Mouse (Mus musculus): ENCODE measurements at regions not wholly inside any gene's neighbourhood (a gene's known extent, or its start where the extent isn't known, plus 50 kb on each side); places are given as distances from the start of the nearest gene placed in this dataset.

DNA sequence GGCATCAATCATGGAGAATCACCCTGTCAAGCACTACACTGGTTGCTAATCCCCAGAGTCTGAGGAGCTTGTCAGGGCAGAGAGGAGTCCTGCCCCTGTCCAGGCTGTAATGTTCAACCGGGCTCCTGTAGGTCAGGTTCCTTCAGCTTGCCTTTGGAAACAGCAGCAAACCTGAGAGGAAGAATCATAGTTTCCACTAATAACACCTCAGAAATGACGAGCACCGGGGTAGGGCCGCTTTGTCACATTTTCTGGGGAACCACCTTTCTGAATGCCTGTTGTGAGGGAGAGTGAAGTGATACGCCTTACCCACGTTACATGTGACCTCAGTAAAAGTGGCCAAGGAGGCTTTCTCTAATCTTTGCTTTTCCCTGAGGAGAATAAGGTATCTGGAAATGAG is 263.8 kb upstream of the N4bp1 start:
- intact Hi-C loops (cut with DNase I), result no loop called here
- no peak for DNase-seq (ENCODE audit: low spot score in 2 of 2)

DNA sequence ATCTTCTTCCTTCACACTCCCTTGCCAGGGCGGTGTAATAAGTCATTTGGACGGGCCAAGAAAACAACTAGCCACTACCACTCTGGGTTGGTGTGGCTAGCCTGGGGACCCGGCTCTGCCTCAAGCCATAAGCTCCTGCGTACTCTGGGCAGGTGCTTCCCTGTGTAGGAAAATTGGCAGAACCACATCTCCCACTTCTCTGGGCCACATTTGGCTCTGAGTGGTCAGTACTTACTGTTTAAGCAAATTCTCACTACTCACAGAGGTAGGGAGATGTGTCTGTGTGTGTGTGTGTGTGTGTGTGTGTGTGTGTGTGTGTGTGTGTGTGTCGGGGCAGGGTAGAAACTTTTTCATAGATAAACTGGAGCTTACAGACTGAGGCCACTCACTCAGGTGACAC is 262.6 kb upstream of the N4bp1 start:
- DNase-seq (ENCODE audit: low spot score in 2 of 2), result no peak
- intact Hi-C loops (cut with DNase I), result no loop called here

DNA sequence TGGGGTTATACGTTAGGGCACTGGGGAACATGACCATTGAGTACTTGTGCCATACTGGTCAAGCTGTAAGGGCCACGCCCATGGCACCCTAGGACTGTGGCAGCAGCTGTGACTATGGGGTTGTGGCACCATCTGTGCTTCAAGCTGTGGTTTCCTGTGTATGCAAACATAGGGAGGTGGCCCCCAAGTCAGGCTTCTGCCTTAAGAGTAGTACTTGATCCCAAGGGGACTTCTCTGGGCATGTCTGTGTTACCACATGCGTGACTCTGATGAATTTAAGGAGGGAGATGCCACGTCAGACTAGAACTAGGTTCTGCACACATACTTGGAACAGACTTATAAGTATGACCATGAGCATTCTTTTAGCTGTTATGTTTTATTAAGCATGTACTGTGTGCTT is 252.4 kb upstream of the N4bp1 start:
- intact Hi-C loops (cut with DNase I), result no loop called here
- DNase-seq (ENCODE audit: low spot score in 2 of 2), result no peak

DNA sequence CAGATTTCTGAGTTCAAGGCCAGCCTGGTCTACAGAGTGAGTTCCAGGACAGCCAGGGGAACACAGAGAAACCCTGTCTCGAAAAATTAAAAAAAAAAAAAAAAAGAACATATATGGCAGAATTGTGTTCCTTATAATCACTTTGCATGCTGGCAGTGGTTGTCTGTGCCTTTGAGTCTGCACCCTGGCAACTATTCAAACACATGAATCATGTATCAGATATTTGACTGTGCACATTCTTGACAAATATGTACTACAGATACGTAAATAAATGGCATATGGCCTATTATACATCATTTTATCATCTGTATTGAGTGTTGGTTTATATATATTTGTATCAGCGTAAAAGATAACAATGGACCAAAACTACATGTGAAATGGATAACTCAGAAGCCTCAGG is 246.7 kb upstream of the N4bp1 start:
- intact Hi-C loops (cut with DNase I), result no loop called here
- DNase-seq (ENCODE audit: low spot score in 2 of 2), result no peak

DNA sequence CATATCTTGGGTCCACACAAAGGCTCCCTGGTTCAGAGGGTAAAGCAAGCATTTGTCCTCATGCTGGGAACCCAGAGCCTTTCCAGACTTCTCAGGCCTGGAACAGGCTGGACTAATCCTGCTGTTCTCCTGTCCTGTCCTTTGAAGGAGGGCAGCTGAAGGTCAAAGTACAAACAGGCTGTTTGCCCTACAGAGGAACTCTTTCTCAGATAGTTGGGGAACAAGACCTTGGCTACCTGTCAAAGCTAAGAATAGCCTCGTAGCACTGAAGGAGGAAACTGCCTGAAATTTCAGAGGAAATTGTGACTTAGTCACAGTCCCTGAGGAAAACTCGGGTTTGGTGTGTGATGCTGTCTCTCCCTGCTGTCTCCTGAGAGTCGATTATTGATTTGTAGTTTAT is 245.6 kb upstream of the N4bp1 start:
- intact Hi-C loops (cut with DNase I), result no loop called here
- no peak for DNase-seq (ENCODE audit: low spot score in 2 of 2)

DNA sequence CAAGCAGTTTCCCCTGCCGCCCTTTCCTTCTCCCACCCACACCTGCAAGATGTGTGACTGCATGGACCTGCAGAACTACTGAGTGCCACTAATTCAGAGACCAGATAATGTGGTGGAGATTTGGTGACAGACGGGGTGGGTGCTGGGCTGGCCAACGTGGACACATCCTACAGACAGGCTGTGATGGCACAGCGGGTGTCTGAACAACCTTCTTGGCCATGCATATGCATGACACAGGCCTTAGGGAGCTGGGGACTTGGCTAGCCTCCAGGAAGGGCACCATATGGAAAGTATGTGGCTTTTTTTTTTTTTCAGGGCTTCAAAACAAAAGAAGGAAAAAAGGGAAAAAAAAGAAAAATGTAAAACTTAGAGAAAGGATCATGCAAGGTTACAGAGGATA is 243.5 kb upstream of the N4bp1 start:
- DNase-seq (ENCODE audit: low spot score in 2 of 2), result peak in 1 of 2 experiments; percentile 58
- intact Hi-C loops (cut with DNase I), result no loop called here

DNA sequence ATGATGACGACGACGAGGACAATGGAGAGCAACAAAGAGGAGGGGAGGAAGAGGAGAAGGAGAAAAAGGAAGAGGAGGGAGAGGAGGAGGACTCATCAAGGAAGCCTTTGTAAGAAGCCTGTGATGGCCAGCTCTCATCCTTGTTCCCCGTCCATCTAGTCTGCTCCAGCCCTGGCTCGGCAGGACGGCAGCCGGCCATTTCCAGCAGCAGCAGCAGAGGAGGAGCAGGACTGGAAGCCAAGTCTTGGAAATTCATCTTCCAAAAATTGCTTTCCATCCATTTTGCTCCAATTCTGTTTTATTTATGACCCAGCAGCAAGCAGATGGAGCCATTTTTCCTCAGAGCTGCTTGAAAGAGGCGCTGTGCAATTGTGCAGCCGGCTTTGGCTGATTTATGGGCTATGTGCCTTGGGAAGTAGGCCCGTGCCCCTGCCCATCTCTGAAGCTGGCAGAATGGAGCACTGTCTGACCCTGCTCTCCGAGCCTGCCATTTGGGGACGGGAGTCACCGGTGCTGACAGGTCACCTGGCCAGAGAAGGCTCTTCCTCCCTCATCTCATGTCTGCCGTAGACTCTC is 231.2 kb upstream of the N4bp1 start:
- peak in 1 of 2 experiments; percentile 9 for DNase-seq (ENCODE audit: low spot score in 2 of 2)
- intact Hi-C loops (cut with DNase I), result no loop called here

DNA sequence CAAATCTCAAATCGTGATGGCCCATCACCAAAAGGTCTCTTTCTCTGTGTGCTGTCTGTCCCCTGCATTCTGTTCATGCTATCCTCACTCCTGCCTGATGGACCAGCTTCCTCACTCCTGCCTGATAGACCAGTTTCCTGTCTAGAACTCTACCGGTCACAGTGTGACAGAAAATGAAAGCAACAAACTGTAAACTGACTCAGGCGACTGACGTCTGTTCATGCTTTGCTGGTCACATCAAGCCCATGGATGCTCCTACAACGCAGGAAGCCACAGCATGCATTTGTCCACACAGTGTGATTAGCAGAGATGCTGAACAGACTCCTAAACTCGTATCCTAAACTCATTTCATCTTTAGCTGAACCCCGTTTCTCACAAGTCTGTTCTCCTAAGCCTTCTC is 227.3 kb upstream of the N4bp1 start:
- intact Hi-C loops (cut with DNase I), result no loop called here
- DNase-seq (ENCODE audit: low spot score in 2 of 2), result no peak

DNA sequence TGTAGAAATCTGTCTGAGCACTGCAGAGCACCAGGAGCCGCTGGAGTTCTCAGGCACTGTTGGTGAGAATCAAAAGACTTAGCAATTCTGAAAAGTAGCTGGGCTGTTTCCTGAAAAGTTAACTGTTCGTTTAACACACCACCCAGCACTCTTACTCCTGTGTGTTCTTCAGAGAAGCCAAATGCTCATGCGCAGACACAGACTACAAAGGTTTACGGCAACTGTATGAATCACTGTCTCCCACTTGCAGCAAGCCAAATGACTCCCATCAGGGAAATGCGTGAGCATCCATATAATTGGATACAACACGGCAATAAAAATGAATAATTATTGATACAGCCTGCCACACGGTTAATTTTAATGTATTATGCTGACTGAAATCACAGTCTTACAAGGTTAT is 220.0 kb upstream of the N4bp1 start:
- intact Hi-C loops (cut with DNase I), result no loop called here
- DNase-seq (ENCODE audit: low spot score in 2 of 2), result peak; percentile 11 to 62

DNA sequence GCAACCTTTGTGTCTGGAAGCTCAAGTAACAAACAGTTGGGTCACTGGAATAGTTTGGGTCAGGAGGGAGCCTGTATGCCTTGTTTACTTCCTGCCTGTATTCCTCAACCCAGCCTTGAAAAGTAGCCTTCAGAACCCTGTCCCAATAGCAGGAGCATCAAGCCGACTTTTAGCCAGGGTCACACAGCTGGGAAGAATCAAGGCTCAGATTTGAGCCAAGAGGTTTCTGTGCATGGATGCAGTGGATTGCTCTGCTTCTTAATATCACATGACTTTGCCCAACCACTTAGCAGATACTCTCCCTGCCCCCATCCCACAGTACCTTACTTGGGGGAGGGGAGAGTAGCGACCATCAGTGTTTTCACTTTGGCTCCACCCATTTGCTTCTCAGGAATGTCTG is 210.2 kb upstream of the N4bp1 start:
- DNase-seq (ENCODE audit: low spot score in 2 of 2), result no peak
- intact Hi-C loops (cut with DNase I), result no loop called here

DNA sequence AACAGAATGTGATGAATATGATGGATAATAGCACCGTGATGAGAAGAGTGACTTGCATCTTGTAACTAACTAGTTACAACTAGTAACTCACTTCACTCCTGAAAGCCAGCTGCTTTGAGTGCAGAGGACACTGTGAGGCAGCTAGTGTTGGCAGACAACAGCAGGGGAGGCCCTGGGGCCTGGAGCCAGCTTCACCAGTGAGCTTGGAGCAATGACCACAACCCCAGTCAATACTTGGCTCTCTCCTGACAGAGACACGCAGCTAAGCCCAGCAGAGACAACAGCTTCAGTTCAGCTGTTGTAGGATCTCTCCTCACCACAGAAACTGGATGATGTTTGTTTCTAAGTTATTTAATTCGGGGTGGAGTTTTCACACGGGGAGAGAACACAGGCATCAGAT is 209.6 kb upstream of the N4bp1 start:
- intact Hi-C loops (cut with DNase I), result no loop called here
- no peak for DNase-seq (ENCODE audit: low spot score in 2 of 2)

DNA sequence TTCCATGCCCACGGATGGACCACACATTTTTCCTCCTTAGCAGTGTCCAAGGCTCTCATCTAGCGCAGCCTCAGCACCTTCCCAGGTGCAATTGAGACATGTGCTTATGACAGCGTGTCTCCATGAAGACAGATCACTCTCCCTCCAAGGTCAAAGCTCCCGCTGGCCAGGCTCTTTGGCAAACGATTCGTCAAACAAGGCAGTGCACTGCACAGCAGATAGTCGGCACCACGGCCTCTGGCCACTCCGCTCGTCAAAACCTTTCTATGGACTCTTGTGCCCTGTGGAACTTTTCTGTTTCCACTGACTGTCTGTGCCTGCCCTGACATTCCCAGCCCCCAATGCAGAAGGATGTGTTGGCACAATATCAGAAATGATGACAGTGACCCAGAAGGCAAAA is 208.7 kb upstream of the N4bp1 start:
- intact Hi-C loops (cut with DNase I), result no loop called here
- DNase-seq (ENCODE audit: low spot score in 2 of 2), result no peak

DNA sequence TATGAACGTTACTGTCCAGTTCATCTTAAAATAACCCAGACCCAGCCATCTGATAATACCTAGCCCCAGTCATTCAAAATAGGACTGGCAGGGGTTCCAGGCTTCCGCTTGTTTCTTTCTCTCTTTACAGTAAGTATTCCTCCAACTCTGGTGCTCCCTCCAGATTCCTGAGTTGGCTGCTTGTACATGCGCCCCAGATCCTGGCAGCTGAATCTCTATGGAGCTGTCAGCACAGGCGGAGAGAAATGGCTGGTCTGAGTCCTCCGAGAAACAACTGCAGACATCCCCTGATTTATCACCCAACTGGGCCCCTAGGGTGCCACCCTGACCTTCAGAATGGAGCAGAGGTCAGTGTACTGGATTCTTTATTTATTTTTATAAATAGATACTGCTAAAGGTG is 208.0 kb upstream of the N4bp1 start:
- DNase-seq (ENCODE audit: low spot score in 2 of 2), result peak in 1 of 2 experiments; percentile 11

DNA sequence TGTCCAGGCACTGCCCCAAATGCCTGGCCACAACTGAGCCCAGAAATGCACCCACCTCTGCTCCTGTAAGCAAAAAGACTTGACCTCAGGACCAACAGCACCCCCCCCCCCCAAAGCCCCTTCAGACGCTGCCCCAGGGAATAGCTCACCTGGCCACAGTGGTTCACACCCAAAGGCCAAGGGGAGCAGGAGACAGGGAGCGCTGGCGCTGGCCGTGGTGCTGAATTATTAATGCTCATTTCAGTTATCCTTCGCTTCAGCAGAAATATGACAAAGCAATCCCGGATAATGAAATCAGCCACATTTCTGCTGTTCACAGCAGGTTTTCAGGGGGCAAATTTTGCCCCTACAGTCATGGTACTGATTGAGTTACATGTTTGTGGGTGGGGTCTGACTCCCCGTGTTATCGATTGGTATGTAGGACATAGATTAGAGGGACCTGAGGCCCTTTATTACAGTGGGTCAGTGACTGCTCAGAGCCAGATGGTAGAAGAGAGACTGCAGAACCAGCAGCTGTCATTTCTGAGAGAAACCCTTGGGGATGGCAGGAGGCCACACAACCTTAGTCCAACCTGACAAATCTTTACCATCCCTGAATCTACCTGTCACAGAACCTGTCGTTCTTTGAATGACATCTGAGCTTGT is 202.5 kb upstream of the N4bp1 start:
- no peak for DNase-seq (ENCODE audit: low spot score in 2 of 2)
- intact Hi-C loops (cut with DNase I), result no loop called here

More for the DNA sequence above, 208.0 kb upstream of the N4bp1 start:
- intact Hi-C loops (cut with DNase I), result no loop called here

DNA sequence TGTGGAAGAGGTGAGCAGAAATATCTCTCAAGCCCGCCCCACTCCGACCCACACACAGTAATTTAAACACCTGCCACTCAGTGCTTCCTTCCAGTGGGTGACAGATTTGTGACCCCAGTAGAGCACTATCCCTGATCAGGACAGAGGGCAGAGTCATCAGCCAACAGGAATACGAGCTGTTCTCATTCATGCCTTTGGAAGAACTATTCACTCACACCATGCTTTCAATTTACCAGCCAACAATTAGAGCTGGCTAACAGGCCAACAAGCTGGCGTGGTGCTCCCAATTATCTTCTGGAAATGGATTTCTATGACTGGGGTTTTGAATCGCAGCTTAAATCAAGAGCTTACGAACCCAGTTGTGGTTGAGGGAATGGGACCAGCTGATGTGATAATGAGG is 193.2 kb upstream of the N4bp1 start:
- DNase-seq (ENCODE audit: low spot score in 2 of 2), result no peak
- intact Hi-C loops (cut with DNase I), result no loop called here

DNA sequence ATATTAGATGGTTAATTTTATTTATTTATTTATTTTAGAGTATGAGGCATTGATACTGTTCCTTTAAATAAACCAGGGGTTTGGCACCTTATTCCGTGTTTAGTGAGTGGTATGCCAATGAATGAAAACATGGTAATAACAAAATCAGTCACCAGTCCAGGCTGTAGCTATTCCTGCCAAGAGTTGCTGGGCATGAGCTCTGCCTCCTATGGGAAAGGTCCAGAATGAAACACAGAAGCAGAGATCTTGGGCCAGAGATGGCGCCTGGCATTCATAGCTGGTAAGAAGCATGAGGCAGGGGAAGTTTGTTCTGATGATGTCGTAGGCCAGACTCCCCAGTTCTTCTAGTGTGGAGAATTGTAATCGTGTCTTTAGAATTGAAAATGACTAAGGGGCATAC is 190.9 kb upstream of the N4bp1 start:
- intact Hi-C loops (cut with DNase I), result no loop called here

DNA sequence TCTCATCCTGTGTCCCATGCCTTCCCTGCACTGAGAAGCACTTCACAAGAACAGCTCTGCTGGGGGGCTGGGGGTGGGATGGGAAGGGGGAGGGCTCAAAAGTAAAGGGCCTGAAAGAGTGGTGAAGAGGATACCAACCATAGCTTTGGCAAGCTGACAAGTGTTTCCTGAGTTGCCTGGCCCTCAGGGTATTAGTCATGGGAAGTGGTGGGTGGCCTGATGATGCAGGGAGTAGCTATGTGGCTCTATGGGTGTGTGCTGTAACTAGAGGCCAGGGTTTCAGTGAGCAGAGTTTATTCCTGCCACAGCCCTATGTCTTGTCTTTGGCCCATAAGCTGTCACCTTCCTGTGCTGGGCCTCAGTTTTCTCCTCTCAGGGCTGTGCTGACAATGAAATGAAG is 186.2 kb upstream of the N4bp1 start:
- peak in 1 of 2 experiments; percentile 46 for DNase-seq (ENCODE audit: low spot score in 2 of 2)
- intact Hi-C loops (cut with DNase I), result no loop called here

More for the DNA sequence above, 190.9 kb upstream of the N4bp1 start:
- DNase-seq (ENCODE audit: low spot score in 2 of 2), result no peak

DNA sequence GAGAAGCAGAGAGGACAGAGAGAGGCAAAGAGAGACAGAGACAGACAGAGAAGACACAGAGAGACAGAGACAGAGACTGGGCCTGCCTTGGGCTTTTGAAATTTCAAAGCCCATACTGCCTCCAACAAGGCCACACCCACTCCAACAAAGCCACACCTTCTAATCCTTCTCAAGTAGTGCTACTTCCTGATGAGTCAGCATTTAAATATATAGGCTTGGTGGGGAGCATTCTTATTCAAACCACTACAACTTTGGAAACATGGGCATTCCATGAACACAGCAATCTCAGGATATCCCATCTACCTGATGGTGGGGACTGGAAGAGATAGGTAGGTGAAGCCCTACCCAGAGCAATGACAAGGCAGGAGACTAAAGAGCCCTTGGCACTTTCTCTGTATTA is 182.0 kb upstream of the N4bp1 start:
- no peak for DNase-seq (ENCODE audit: low spot score in 2 of 2)
- intact Hi-C loops (cut with DNase I), result no loop called here

DNA sequence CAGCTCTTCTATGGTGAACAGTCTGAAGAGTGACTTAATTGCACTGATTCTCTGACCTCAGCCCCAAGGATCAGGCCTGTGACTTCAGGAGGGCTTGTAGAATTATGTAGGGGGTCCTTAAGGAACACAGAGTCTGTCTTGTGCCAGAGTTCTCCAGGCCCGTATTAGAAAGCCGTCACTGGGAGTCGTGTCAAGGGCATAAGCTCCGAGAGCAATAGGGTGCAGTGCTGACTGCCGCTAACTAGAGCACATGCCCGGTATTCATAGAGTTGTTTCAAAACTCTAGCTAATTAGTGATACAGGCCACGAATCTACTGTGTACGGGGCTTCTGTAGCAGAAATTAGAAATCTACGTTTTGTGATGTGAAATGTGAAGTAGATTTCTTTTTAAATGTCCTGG is 179.7 kb upstream of the N4bp1 start:
- intact Hi-C loops (cut with DNase I), result no loop called here
- DNase-seq (ENCODE audit: low spot score in 2 of 2), result no peak

DNA sequence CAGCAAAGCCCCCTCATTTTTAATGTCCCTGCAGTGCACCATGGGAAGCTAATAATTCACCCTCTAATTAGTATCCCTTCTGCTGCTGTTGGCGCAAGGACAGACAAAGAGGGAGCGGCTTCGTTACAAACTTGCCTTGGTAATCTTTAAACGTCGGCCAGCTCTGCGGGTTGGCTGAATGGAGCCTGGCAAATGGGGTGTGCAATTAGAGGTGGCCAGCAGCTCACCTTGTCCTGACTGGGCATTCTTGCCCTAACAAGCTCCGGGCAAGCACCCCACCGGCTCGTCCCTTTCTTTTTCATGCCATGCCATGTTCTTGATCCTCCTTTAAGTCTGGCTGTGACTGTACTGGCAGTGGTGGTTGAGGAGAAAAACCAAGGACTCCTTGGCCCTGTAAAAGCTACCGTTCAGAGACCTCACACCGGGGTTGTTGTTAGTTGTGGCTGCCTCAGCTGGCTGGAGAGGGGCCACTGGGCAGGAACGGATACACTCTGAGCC is 179.2 kb upstream of the N4bp1 start:
- intact Hi-C loops (cut with DNase I), result no loop called here
- peak in 1 of 2 experiments; percentile 24 for DNase-seq (ENCODE audit: low spot score in 2 of 2)

DNA sequence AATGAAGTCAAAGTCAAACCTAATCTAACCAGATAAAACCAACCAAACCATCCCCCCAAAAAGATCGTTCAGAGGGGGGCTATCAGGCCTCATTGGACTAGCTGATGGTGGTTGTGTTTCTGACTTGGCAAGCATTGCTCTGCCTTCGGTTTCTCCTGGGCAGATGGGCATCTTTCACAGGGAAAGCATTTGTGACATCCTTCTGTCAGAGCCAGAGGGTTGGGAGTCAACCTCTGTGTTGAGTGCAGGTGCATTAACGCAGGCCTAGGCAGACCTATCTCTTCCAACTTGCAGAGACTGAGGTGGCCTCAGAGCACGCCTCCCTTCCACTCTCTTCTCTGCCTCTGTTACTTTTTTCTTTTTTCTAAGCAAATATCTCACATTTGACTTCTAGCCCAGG is 178.5 kb upstream of the N4bp1 start:
- DNase-seq (ENCODE audit: low spot score in 2 of 2), result no peak
- intact Hi-C loops (cut with DNase I), result no loop called here

DNA sequence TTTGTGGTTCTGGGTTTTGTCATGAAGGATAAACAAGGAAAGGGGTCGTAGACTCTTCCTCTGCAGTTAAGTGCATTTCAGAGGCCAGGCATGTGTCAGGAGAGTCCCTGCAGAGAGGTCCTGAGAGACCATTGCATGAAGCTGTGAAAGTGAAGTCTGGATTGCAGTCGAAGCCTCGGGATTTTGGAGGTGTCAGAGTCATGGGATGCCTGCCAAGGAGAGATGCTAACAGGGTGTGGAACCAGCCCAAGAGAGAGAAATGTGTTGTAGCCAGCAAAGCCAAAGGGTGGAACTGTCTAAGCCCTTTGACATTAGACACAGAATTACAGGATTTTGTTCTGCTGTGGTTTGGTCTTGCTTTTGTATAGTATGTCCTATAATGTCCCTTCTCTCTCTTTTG is 164.7 kb upstream of the N4bp1 start:
- no peak for DNase-seq (ENCODE audit: low spot score in 2 of 2)
- intact Hi-C loops (cut with DNase I), result no loop called here
